Mouse (Mus musculus) intestine, embryonic 14.5 days (tissue): ENCODE measurements at regions not wholly inside any gene's neighbourhood (a gene's known extent, or its start where the extent isn't known, plus 50 kb on each side); places are given as distances from the start of the nearest gene placed in this dataset.
A peak's percentile ranks its signal among the peaks of the same experiment; 100 is the strongest.

ENCODE experiments used
- ATAC-seq: fragments of 200-750 bp; cut with Nextera tagmentation; replicated peaks from 2 replicates; pipeline ENCODE4 v1.8.0; 2017; ENCODE audit warnings: low read depth, moderate number of reproducible peaks, moderate TSS enrichment, moderate library complexity; ENCODE audit not compliant: low FRiP score, low TSS enrichment
- DNase-seq: peaks from one replicate; pipeline ENCODE4 v3.0.0-alpha.2; 2018; ENCODE audit warnings: low spot score
- H3K27ac ChIP-seq: fragments of 300-500 bp; sonication (generic); 2 replicates; pipeline ENCODE4 v1.5.1; 2014; ENCODE audit warnings: low read depth, mild to moderate bottlenecking, control low read depth
- H3K27me3 ChIP-seq: fragments of 300-500 bp; sonication (generic); replicated peaks from 2 replicates; pipeline ENCODE4 v1.6.1; 2014; ENCODE audit warnings: low read length, control low read depth; ENCODE audit not compliant: control insufficient read depth, insufficient read depth
- H3K36me3 ChIP-seq: fragments of 300-500 bp; sonication (generic); 2 replicates; pipeline ENCODE4 v1.6.1; 2014; ENCODE audit warnings: low read length, control low read depth; ENCODE audit not compliant: control insufficient read depth, insufficient read depth
- H3K4me1 ChIP-seq: fragments of 300-500 bp; sonication (generic); replicated peaks from 2 replicates; pipeline ENCODE4 v1.6.1; 2014; ENCODE audit warnings: low read length, control low read depth, mixed read lengths; ENCODE audit not compliant: control insufficient read depth, insufficient read depth
- H3K4me2 ChIP-seq: fragments of 300-500 bp; sonication (generic); 2 replicates; pipeline ENCODE4 v1.6.1; 2014; ENCODE audit warnings: low read length
- H3K4me3 ChIP-seq: fragments of 300-500 bp; sonication (generic); 2 replicates; pipeline ENCODE4 v1.5.1; 2014; ENCODE audit warnings: low read depth, low read length, control low read depth, mixed read lengths
- H3K9ac ChIP-seq: fragments of 300-500 bp; sonication (generic); 2 replicates; pipeline ENCODE4 v1.6.1; 2014; ENCODE audit warnings: mild to moderate bottlenecking, low read length
- H3K9me3 ChIP-seq: fragments of 300-500 bp; sonication (generic); 2 replicates; pipeline ENCODE4 v1.6.1; 2016; ENCODE audit warnings: low read length, control low read depth; ENCODE audit not compliant: control insufficient read depth
- WGBS: fragments of 180-500 bp; shearing (Covaris S2); extraction: QIAGEN DNeasy Blood & Tissue Kit; methylation state at CpG from one replicate; pipeline ENCODE4 v1.1.7; 2014; 5-methylcytosine and 5-hydroxymethylcytosine counted together

GRCm38 (mm10) chr2:166326932-166327331, 171.5 kb upstream of the Sulf2 start:
- H3K9me3 ChIP-seq: no peaks in the 10 kb centered on the region
- H3K4me3 ChIP-seq: no peak overlapping the region
- no peak overlapping the region for H3K4me2 ChIP-seq
- H3K36me3 ChIP-seq: no peaks in the 10 kb centered on the region
- no peak overlapping the region for H3K9ac ChIP-seq
- DNase-seq (no peak), ATAC-seq (no peak)
- no peak overlapping the region for H3K27ac ChIP-seq
- no peaks in the 10 kb centered on the region for H3K27me3 ChIP-seq
- 86% methylated on average over 5 of the region's 5 CpGs for WGBS
- H3K4me1 ChIP-seq: peaks cover 39% of the 10 kb centered on the region

GRCm38 (mm10) chr2:166324954-166325353, 169.5 kb upstream of the Sulf2 start:
- no peaks in the 10 kb centered on the region for H3K9me3 ChIP-seq
- no peak overlapping the region for H3K4me2 ChIP-seq
- no peak overlapping the region for H3K4me3 ChIP-seq
- no peaks in the 10 kb centered on the region for H3K36me3 ChIP-seq
- no peaks in the 10 kb centered on the region for H3K27me3 ChIP-seq
- H3K4me1 ChIP-seq: peaks cover 45% of the 10 kb centered on the region
- ATAC-seq (no peak), DNase-seq (no peak)
- H3K27ac ChIP-seq: peak overlapping the region; percentile 91
- WGBS: 32% methylated on average over 3 of the region's 3 CpGs
- H3K9ac ChIP-seq: no peak overlapping the region

GRCm38 (mm10) chr2:166324439-166324838, 169.0 kb upstream of the Sulf2 start:
- DNase-seq: peak; percentile 75
- H3K4me1 ChIP-seq: peaks cover 41% of the 10 kb centered on the region
- no peak overlapping the region; the same call in 1 of the 2 replicates for H3K4me2 ChIP-seq
- H3K9ac ChIP-seq: no peak overlapping the region
- 12% methylated on average over 10 of the region's 10 CpGs for WGBS
- no peaks in the 10 kb centered on the region for H3K27me3 ChIP-seq
- no peaks in the 10 kb centered on the region for H3K9me3 ChIP-seq
- no peaks in the 10 kb centered on the region for H3K36me3 ChIP-seq
- peak overlapping the region; percentile 91 for H3K27ac ChIP-seq
- peak; percentile 55 for ATAC-seq
- H3K4me3 ChIP-seq: no peak overlapping the region

GRCm38 (mm10) chr2:166322668-166323043, 167.2 kb upstream of the Sulf2 start:
- Histone ChIP-seq H3K4me3 (no peak overlapping the region), H3K27ac (peak overlapping the region; percentile 91), H3K9ac (no peak overlapping the region), H3K9me3 (no peaks in the 10 kb centered on the region), H3K4me2 (no peak overlapping the region), H3K27me3 (no peaks in the 10 kb centered on the region), H3K4me1 (peaks cover 38% of the 10 kb centered on the region), H3K36me3 (no peaks in the 10 kb centered on the region)
- ATAC-seq (peak; percentile 75), DNase-seq (no peak)
- 19% methylated on average over 6 of the region's 6 CpGs for WGBS

GRCm38 (mm10) chr2:166321992-166322667, 166.7 kb upstream of the Sulf2 start:
- Histone ChIP-seq H3K4me2 (no peak overlapping the region), H3K27me3 (no peaks in the 10 kb centered on the region), H3K9me3 (no peaks in the 10 kb centered on the region), H3K4me1 (peaks cover 38% of the 10 kb centered on the region), H3K36me3 (no peaks in the 10 kb centered on the region), H3K4me3 (no peak overlapping the region), H3K9ac (no peak overlapping the region), H3K27ac (peak overlapping the region; percentile 91)
- DNase-seq (no peak), ATAC-seq (peak; percentile 41; the same call in 1 of the 2 replicates)
- WGBS: 59% methylated on average over 6 of the region's 6 CpGs

GRCm38 (mm10) chr2:166316409-166316916, 161.0 kb upstream of the Sulf2 start:
- DNase-seq (no peak), ATAC-seq (no peak)
- no peak overlapping the region for H3K27ac ChIP-seq
- H3K4me3 ChIP-seq: no peak overlapping the region
- no peak overlapping the region for H3K9ac ChIP-seq
- no peaks in the 10 kb centered on the region for H3K27me3 ChIP-seq
- 0 out of 2 replicates have a peak, but pooled peaks cover 3% of the 10 kb centered on the region for H3K4me1 ChIP-seq
- no peaks in the 10 kb centered on the region for H3K9me3 ChIP-seq
- H3K4me2 ChIP-seq: no peak overlapping the region
- WGBS: 52% methylated on average over 10 of the region's 10 CpGs
- H3K36me3 ChIP-seq: no peaks in the 10 kb centered on the region

GRCm38 (mm10) chr2:166310438-166310837, 155.0 kb upstream of the Sulf2 start:
- H3K27ac ChIP-seq: no peak overlapping the region
- 82% methylated on average over 5 of the region's 5 CpGs for WGBS
- H3K9me3 ChIP-seq: no peaks in the 10 kb centered on the region
- H3K27me3 ChIP-seq: no peaks in the 10 kb centered on the region
- H3K4me1 ChIP-seq: peaks cover 8% of the 10 kb centered on the region
- H3K36me3 ChIP-seq: no peaks in the 10 kb centered on the region
- no peak overlapping the region for H3K4me3 ChIP-seq
- H3K4me2 ChIP-seq: no peak overlapping the region
- no peak for DNase-seq
- ATAC-seq: no peak
- H3K9ac ChIP-seq: no peak overlapping the region

- Histone ChIP-seq H3K9ac (no peak overlapping the region), H3K27me3 (no peaks in the 10 kb centered on the region), H3K4me1 (peaks cover 13% of the 10 kb centered on the region), H3K36me3 (no peaks in the 10 kb centered on the region), H3K9me3 (no peaks in the 10 kb centered on the region), H3K4me3 (no peak overlapping the region), H3K27ac (no peak overlapping the region), H3K4me2 (no peak overlapping the region)
- WGBS: 89% methylated on average over 2 of the region's 2 CpGs
- ATAC-seq: no peak
- DNase-seq: no peak
These were observed 154.4 kb upstream of the Sulf2 start for GRCm38 (mm10) chr2:166309882-166310281.

GRCm38 (mm10) chr2:166307551-166307950, 152.1 kb upstream of the Sulf2 start:
- Histone ChIP-seq H3K4me3 (no peak overlapping the region), H3K9me3 (no peaks in the 10 kb centered on the region), H3K9ac (no peak overlapping the region), H3K27me3 (no peaks in the 10 kb centered on the region), H3K4me2 (no peak overlapping the region), H3K4me1 (peaks cover 21% of the 10 kb centered on the region), H3K27ac (no peak overlapping the region), H3K36me3 (no peaks in the 10 kb centered on the region)
- no peak for ATAC-seq
- no peak for DNase-seq
- WGBS: 74% methylated on average over 13 of the region's 13 CpGs
